ENCODE assay signal across 9 mouse cellular contexts in the genomic region with DNA sequence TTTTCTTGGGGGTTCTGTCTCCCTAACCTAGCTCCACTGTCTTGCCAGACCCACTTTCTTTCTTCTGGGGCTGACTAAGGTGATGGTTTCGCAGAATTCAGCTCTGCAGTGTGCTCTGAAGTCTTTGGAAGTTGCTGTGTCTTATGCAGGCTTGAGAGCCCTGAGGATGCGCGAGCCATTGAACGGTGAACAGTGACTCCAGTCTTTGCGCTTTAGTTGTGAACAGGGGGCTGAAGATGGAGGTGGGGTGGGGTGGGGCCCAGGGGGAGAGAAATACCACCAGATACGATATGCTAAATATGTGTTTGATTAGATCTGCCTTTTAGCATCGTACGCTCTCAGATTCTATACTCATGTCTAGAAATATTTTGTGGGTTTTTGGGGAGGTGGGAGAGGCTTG. TPM values are rescaled to one million over a fixed set of nuclear protein-coding genes. Genes with fewer than 3 reads are reported as not detected.
DNase-seq lines count a peak whose midpoint lies in the region; ATAC-seq and TF ChIP-seq lines count a peak whose summit lies in the region.
"Had no signal": no experiment of that assay in that cellular context is flagged by ENCODE, and none has a peak within 500 bp of the region (broad histone marks: within the 10 kb centered on the region; RNA-seq: fewer than 3 reads in every experiment).

No protein-coding gene starts in this region.

- H3K36me3 ChIP-seq in spleen, adult 2 months (ENCODE audit: control insufficient read depth, insufficient read depth, low read length): no peaks in the 10 kb centered on the region
- H3K36me3 ChIP-seq in liver, embryonic 12.5 days: peaks cover 6% of the 10 kb centered on the region
- H3K36me3 ChIP-seq in stomach, postnatal 0 days (ENCODE audit: control insufficient read depth, insufficient read depth, low read length): peaks cover 3% of the 10 kb centered on the region; the same call in 1 of the 2 replicates

- no peak overlapping the region for H3K9ac ChIP-seq in liver, embryonic 12.5 days
- peak overlapping the region; percentile 43; the same call in 1 of the 2 replicates for H3K9ac ChIP-seq in stomach, postnatal 0 days (ENCODE audit: low read length)

- no peaks in the 10 kb centered on the region for H3K9me3 ChIP-seq in liver, embryonic 12.5 days (replicated peaks)
- H3K9me3 ChIP-seq in stomach, postnatal 0 days (ENCODE audit: control insufficient read depth, low read length): no peaks in the 10 kb centered on the region

- ATAC-seq in liver, embryonic 12.5 days: no peak
- no peak for ATAC-seq in stomach, postnatal 0 days (ENCODE audit: low FRiP score, low TSS enrichment)
- no peak for ATAC-seq in cerebellum, adult (ENCODE audit: insufficient number of reproducible peaks, low FRiP score, low TSS enrichment)

- no peak for TF ChIP-seq CTCF in gastrocnemius, adult 2 months (IDR thresholded peaks at IDR 0.05)
- no peak for TF ChIP-seq CTCF in spleen, adult 2 months (IDR thresholded peaks at IDR 0.05; ENCODE audit: extremely low read depth, insufficient read depth, insufficient read length, insufficient replicate concordance)
- TF ChIP-seq CTCF in stomach, postnatal 0 days (IDR thresholded peaks at IDR 0.05; ENCODE audit: low read depth): no peak

- intact Hi-C loops in gastrocnemius, adult 2 months (cut with DNase I): no loop called here
- intact Hi-C loops in gastrocnemius, postnatal 14 days (cut with DNase I; ENCODE audit: low total_unique reads): no loop called here

- peak overlapping the region; percentile 93 for H3K4me2 ChIP-seq in liver, embryonic 12.5 days
- peak overlapping the region; percentile 88 for H3K4me2 ChIP-seq in stomach, postnatal 0 days (replicated peaks; ENCODE audit: low read depth)

- TF ChIP-seq EP300 in stomach, postnatal 0 days (optimal IDR thresholded peaks at IDR 0.05): no peak

- H3K27ac ChIP-seq in gastrocnemius, adult 2 months: peak overlapping the region; percentile 98
- H3K27ac ChIP-seq in spleen, adult 2 months (ENCODE audit: insufficient read depth, low read length): no peak overlapping the region
- H3K27ac ChIP-seq in liver, embryonic 12.5 days: no peak overlapping the region
- peak overlapping the region; percentile 81 for H3K27ac ChIP-seq in stomach, postnatal 0 days (replicated peaks)

- no peaks in the 10 kb centered on the region for H3K27me3 ChIP-seq in spleen, adult 2 months (ENCODE audit: control insufficient read depth, insufficient read depth, low read length)
- peaks cover 39% of the 10 kb centered on the region for H3K27me3 ChIP-seq in liver, embryonic 12.5 days (replicated peaks)
- no peaks in the 10 kb centered on the region for H3K27me3 ChIP-seq in stomach, postnatal 0 days (ENCODE audit: control insufficient read depth, insufficient read depth, low read length)

- 80% methylated on average over 8 of the region's 8 CpGs for WGBS in spleen, adult 2 months
- 73% methylated on average over 8 of the region's 8 CpGs for WGBS in liver, embryonic 12.5 days (ENCODE audit: insufficient replicate concordance)
- 68% methylated on average over 8 of the region's 8 CpGs for WGBS in stomach, postnatal 0 days

- no peak for TF ChIP-seq POLR2A in spleen, adult 2 months (IDR thresholded peaks at IDR 0.05; ENCODE audit: low read depth, low read length)

- H3K4me3 ChIP-seq in gastrocnemius, adult 2 months: peak overlapping the region; percentile 95
- peak overlapping the region; percentile 93; the same call in 1 of the 2 replicates for H3K4me3 ChIP-seq in spleen, adult 2 months (ENCODE audit: extremely low read depth, insufficient read depth, insufficient read length)
- no peak overlapping the region for H3K4me3 ChIP-seq in liver, embryonic 12.5 days
- H3K4me3 ChIP-seq in stomach, postnatal 0 days (ENCODE audit: low read depth, low read length): peak overlapping the region; percentile 84

- H3K4me1 ChIP-seq in spleen, adult 2 months (ENCODE audit: control insufficient read depth, insufficient read depth, insufficient read length): peaks cover 34% of the 10 kb centered on the region; the same call in 1 of the 2 replicates
- H3K4me1 ChIP-seq in liver, embryonic 12.5 days: peaks cover 22% of the 10 kb centered on the region; the same call in 1 of the 2 replicates
- H3K4me1 ChIP-seq in stomach, postnatal 0 days (replicated peaks; ENCODE audit: control insufficient read depth, insufficient read depth): peaks cover 5% of the 10 kb centered on the region; the same call in 1 of the 2 replicates

- DNase-seq in gastrocnemius, adult 2 months: no peak
- no peak for DNase-seq in gastrocnemius, postnatal 14 days
- no peak for DNase-seq in spleen, adult 2 months (ENCODE audit: low read depth in 1 of 2, low spot score in 2 of 2)
- no peak for DNase-seq in spleen, postnatal 10 days (ENCODE audit: low spot score in 2 of 2)
- no peak for DNase-seq in stomach, postnatal 0 days (ENCODE audit: low spot score)
- DNase-seq in layer of hippocampus, adult 8-10 months (ENCODE audit: low spot score in 2 of 2): no peak

RNA-seq across cellular contexts. Expression of gene Rhoq, which starts 2.2 kb away (rescaled TPM):
- total RNA-seq in gastrocnemius, adult 2 months (2021): 100 to 1,000 TPM; 168 to 172 TPM
- total RNA-seq in gastrocnemius, postnatal 14 days (2021): 100 to 1,000 TPM; 164 to 165 TPM
- polyA plus RNA-seq in spleen, adult 2 months (2012; rRNA removed): 18.7 and 22.8 TPM in 2 replicates
- 2.7 and 3.6 TPM in 2 replicates for polyA plus RNA-seq in liver, embryonic 12.5 days (2016; fragmentation: Nextera tagmentation; extraction: Ambion mirVana)
- 5.6 and 6.2 TPM in 2 replicates for polyA plus RNA-seq in stomach, postnatal 0 days (2015; fragmentation: Nextera tagmentation; extraction: Ambion mirVana)
- total RNA-seq in layer of hippocampus, adult 8-10 months (2022): 10 to 100 TPM; 35.5 to 44.8 (median 42.0) TPM

RNA-seq across cellular contexts. Expression of gene Atp6v1e2, which starts 17.4 kb away (rescaled TPM):
- total RNA-seq in gastrocnemius, adult 2 months (2021): not detected
- not detected for total RNA-seq in gastrocnemius, postnatal 14 days (2021)
- not detected in 2 replicates for polyA plus RNA-seq in spleen, adult 2 months (2012; rRNA removed)
- not detected in 2 replicates for polyA plus RNA-seq in liver, embryonic 12.5 days (2016; fragmentation: Nextera tagmentation; extraction: Ambion mirVana)
- 0.12 TPM in 1 of 2 replicates, not detected in the other for polyA plus RNA-seq in stomach, postnatal 0 days (2015; fragmentation: Nextera tagmentation; extraction: Ambion mirVana)
- total RNA-seq in layer of hippocampus, adult 8-10 months (2022): not detected
- total RNA-seq: left cerebral cortex, postnatal 4 days had no signal

RNA-seq across cellular contexts. Expression of gene Tmem247, which starts 48.0 kb away (rescaled TPM):
- not detected for total RNA-seq in gastrocnemius, adult 2 months (2021)
- not detected for total RNA-seq in gastrocnemius, postnatal 14 days (2021)
- polyA plus RNA-seq in spleen, adult 2 months (2012; rRNA removed): not detected in 2 replicates
- not detected in 2 replicates for polyA plus RNA-seq in liver, embryonic 12.5 days (2016; fragmentation: Nextera tagmentation; extraction: Ambion mirVana)
- polyA plus RNA-seq in stomach, postnatal 0 days (2015; fragmentation: Nextera tagmentation; extraction: Ambion mirVana): not detected in 2 replicates
- total RNA-seq in layer of hippocampus, adult 8-10 months (2022): not detected
- total RNA-seq: left cerebral cortex, postnatal 4 days had no signal

Comparison
In these comparisons a context has a peak if more than half of its experiments do, and no peak if none do; other contexts are left out.
1. H3K27ac ChIP-seq: peak in gastrocnemius, adult 2 months (single experiment) and stomach, postnatal 0 days (single experiment); none in spleen, adult 2 months (single experiment) and liver, embryonic 12.5 days (single experiment).